Comparison of ENCODE assay signal across 8 mouse cellular contexts in genomic region chr6:43337491-43337961, GRCm38 (mm10). TPM values are rescaled to one million over a fixed set of nuclear protein-coding genes. Genes with fewer than 3 reads are reported as not detected.
A peak's percentile ranks its signal among the peaks of the same experiment; 100 is the strongest.
DNase-seq lines count a peak whose midpoint lies in the region; ATAC-seq and TF ChIP-seq lines count a peak whose summit lies in the region.

No protein-coding gene starts in this region.

- peaks cover 11% of the 10 kb centered on the region; the same call in 1 of the 2 replicates for H3K4me1 ChIP-seq in hindbrain, embryonic 14.5 days (replicated peaks; ENCODE audit: control insufficient read depth, insufficient read depth, low read length)
- peaks cover 5% of the 10 kb centered on the region; the same call in 1 of the 2 replicates for H3K4me1 ChIP-seq in lung, embryonic 14.5 days (ENCODE audit: insufficient read depth)

- H3K36me3 ChIP-seq in hindbrain, embryonic 14.5 days (replicated peaks; ENCODE audit: control insufficient read depth, insufficient read depth): no peaks in the 10 kb centered on the region
- H3K36me3 ChIP-seq in lung, embryonic 14.5 days (ENCODE audit: insufficient read depth): no peaks in the 10 kb centered on the region

- WGBS in hindbrain, embryonic 14.5 days: 37% methylated on average over 10 of the region's 10 CpGs
- 13% methylated on average over 10 of the region's 10 CpGs for WGBS in lung, embryonic 14.5 days

- DNase-seq in adrenal gland, postnatal 10 days: peak; percentile 22
- DNase-seq in adrenal gland, adult 8-10 months: no peak
- peak; percentile 87 for DNase-seq in cerebellum, adult 9-11 months
- DNase-seq in hindbrain, embryonic 14.5 days (ENCODE audit: low spot score): no peak
- peak; percentile 69 for DNase-seq in lung, embryonic 14.5 days
- DNase-seq in adrenal gland, postnatal 14 days: no peak
- DNase-seq in adrenal gland, postnatal 4 days (ENCODE audit: low spot score in 2 of 2): no peak

- no peaks in the 10 kb centered on the region for H3K9me3 ChIP-seq in hindbrain, embryonic 14.5 days (ENCODE audit: control insufficient read depth, low read length)
- H3K9me3 ChIP-seq in lung, embryonic 14.5 days (ENCODE audit: low read depth, low read length): no peaks in the 10 kb centered on the region

- H3K27me3 ChIP-seq in hindbrain, embryonic 14.5 days (ENCODE audit: control insufficient read depth, insufficient read depth, low read length): no peaks in the 10 kb centered on the region
- no peaks in the 10 kb centered on the region for H3K27me3 ChIP-seq in lung, embryonic 14.5 days (ENCODE audit: insufficient read depth, low read length)

- no peak overlapping the region for H3K27ac ChIP-seq in hindbrain, embryonic 14.5 days
- H3K27ac ChIP-seq in lung, embryonic 14.5 days (ENCODE audit: low read depth): no peak overlapping the region

- ATAC-seq in hindbrain, embryonic 14.5 days (ENCODE audit: low FRiP score): peak; percentile 81
- ATAC-seq in lung, embryonic 14.5 days (ENCODE audit: insufficient read depth): peak; percentile 94
- no peak for ATAC-seq in frontal cortex, adult (ENCODE audit: low TSS enrichment)

- H3K9ac ChIP-seq in hindbrain, embryonic 14.5 days: no peak overlapping the region
- H3K9ac ChIP-seq in lung, embryonic 14.5 days: no peak overlapping the region

- no peak overlapping the region for H3K4me2 ChIP-seq in hindbrain, embryonic 14.5 days (replicated peaks)
- H3K4me2 ChIP-seq in lung, embryonic 14.5 days: no peak overlapping the region

- no peak for TF ChIP-seq CTCF in lung, embryonic 14.5 days (IDR thresholded peaks at IDR 0.05; ENCODE audit: low read depth)

- H3K4me3 ChIP-seq in hindbrain, embryonic 14.5 days (replicated peaks; ENCODE audit: low read length): no peak overlapping the region
- H3K4me3 ChIP-seq in lung, embryonic 14.5 days (ENCODE audit: low read depth, low read length): no peak overlapping the region

RNA-seq across cellular contexts. Expression of gene Nobox, which starts 28.2 kb away (rescaled TPM):
- not detected for total RNA-seq in adrenal gland, postnatal 10 days (2021)
- total RNA-seq in adrenal gland, adult 8-10 months (2022): under 1 TPM in 2 of 4 experiments, not detected in 2; 0.12 to 0.18 TPM
- not detected in 2 replicates for polyA plus RNA-seq in hindbrain, embryonic 14.5 days (2014; fragmentation: Nextera tagmentation; extraction: Ambion mirVana)
- polyA plus RNA-seq in lung, embryonic 14.5 days (2014; fragmentation: Nextera tagmentation; extraction: Ambion mirVana): 0.29 and 0.45 TPM in 2 replicates
- not detected in 2 replicates for total RNA-seq in adrenal gland, postnatal 14 days (2021)
- under 1 TPM in 1 of 2 experiments, not detected in 1; 0.34 TPM for total RNA-seq in adrenal gland, postnatal 4 days (2021)

Comparison
In these comparisons a context has a peak if more than half of its experiments do, and no peak if none do; other contexts are left out.
1. DNase-seq: peak in adrenal gland, postnatal 10 days (single experiment), cerebellum, adult 9-11 months (single experiment) and lung, embryonic 14.5 days (single experiment); none in adrenal gland, adult 8-10 months (single experiment), hindbrain, embryonic 14.5 days (single experiment), adrenal gland, postnatal 14 days (single experiment) and adrenal gland, postnatal 4 days (0 of 2).